Mouse (Mus musculus): ENCODE measurements at regions not wholly inside any gene's neighbourhood (a gene's known extent, or its start where the extent isn't known, plus 50 kb on each side); places are given as distances from the start of the nearest gene placed in this dataset.
A peak's percentile ranks its signal among the peaks of the same experiment; 100 is the strongest.

DNA sequence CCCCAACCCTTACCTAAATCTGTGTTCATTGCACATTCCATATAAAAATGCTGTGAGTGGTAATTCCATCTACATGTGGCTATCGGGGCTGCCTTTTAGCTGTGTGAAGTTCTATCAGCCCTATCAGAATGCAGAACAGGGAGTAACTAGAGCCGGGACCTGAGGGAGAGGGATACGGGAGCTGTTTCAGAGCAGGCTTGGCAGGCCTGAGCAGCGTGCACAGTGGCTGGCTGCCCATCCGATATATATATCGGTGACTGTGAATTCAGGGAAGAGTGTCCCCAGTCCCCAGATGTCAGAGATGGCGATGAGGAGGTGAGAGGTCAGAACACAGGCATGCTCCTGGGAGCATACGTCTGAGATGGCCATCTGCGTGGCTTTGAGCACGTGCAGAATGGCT lies 79.0 kb downstream of the Arl4c start:
- DNase-seq (ENCODE audit: low read depth): no peak

DNA sequence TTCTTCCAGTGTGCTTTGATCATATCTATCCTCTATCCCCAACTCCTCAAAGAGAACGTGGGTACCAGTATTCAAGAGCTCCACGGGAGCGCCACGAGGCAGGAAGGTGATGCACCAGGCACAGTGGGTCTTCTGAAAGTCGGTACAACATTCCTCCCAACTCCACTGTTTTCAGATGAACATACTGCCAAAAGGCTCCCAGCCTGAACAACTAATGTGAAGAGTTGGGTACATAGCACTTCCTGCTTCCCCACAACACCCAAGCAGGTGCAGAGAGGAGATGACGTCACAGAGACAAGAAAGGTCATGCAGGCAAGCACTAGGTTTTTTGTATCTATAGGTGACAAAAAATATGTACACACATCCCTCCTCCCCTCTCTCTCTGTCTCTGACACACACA lies 79.7 kb downstream of the Arl4c start:
- peak; percentile 86 for DNase-seq (ENCODE audit: low read depth)

DNA sequence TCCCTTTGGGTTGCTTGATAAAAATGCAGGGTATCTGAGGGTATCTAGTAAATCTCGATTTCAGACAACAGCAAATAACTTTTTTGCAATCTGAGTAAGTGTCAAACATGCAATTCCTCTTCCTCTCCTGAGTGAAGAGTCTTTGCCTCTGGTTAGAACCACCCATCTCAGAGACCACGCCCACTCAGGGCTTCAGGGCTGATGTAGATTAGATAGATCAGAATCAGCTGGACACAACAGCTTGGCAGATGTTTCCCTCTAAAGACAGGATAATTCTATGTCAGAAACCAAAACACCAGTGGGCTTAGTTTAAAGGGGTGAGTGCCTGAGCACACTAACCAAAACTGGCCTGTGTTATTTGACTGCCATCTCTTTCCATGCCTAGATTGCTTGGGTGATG lies 80.8 kb downstream of the Arl4c start:
- DNase-seq (ENCODE audit: low read depth): peak; percentile 75

DNA sequence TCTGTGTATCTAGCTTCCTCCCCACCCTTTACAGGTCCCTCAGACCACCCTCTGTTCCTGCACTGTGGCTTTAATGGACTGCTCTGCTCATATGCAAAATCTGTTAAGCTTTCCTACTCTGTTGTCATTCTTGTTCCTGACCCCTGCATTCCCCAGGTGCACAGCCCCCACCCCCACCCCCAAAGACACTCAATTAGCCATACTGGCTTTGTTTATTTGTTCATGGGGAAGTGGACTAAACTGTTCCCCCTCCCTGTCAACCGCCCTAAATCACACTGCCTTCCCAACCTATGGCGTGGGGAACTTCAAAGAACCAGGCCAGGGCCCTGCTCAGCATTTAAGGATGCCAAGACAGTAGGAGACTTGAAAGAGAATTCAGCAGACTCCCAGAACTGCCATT lies 89.0 kb downstream of the Arl4c start:
- DNase-seq (ENCODE audit: low read depth): no peak

GRCm38 (mm10) chr1:88611241-88611640 lies 90.8 kb downstream of the Arl4c start:
- DNase-seq (ENCODE audit: low read depth): no peak

- peak; percentile 52 for DNase-seq (ENCODE audit: low read depth)
Observed at GRCm38 (mm10) chr1:88610810-88611209, 91.2 kb downstream of the Arl4c start.

DNA sequence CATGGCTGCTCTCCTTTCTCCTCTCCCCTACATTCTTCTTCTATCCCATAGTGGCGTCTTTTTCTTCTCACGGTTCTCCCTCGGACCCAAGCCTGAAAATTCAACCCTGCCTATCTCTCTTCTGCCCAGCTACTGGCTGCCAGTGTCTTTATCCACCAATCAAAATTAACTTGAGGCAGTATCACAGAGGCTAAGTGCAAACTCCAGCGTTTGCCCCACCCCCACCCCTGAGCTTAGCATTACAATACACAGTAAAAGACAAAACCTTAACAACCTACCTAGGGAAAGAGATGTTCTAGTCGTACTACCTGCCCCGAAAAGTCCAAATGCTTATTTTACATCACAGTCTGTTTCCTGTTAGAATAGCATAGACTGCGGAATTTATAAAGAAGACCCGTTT lies 93.2 kb downstream of the Arl4c start:
- DNase-seq (ENCODE audit: low read depth): no peak

GRCm38 (mm10) chr1:88608236-88608635 lies 93.8 kb downstream of the Arl4c start:
- DNase-seq (ENCODE audit: low read depth): no peak

- DNase-seq (ENCODE audit: low read depth): no peak
Observed at GRCm38 (mm10) chr1:88605616-88606190, 95.8 kb upstream of the Glrp1 start.

DNA sequence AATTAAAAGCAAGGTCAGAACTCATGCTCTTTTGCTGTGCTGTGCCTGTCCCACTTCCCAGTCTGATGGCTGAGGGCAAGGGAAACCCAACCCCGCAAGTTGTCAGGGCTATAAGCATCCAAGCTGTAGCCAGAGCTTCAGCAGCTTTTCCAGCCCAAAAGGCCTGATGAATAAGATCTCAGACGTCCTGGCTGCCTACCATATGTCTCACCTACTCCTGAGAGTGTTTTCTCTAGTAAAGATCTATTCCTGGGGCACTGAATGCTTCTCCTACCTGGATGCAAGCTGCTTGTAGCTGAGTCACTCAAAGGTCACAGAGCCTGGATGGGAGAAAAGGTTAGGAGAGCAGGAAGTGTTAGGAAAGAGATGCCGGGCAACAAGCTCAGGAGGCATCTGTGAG lies 92.4 kb upstream of the Glrp1 start:
- no peak for DNase-seq (ENCODE audit: low read depth)

GRCm38 (mm10) chr1:88601801-88602200 lies 91.9 kb upstream of the Glrp1 start:
- DNase-seq (ENCODE audit: low read depth): no peak

DNA sequence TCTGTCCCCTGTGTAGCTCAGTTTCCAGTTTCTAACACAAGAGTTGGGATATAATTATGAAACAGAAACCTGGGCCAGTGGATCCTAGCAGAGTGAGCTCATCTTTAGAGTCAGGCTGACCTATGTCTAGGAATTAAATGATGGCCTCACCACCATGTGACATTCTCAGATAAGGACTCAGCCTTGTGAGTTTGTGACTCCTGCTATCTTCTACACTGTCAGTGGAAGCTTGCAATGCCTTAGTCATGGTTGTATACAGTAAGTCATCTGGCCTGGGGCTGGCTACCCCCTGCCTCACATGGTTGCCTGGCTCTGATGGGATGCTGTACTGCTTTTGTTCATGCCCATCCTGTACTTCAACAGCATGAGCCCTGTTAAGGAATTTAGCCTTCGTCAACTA lies 90.3 kb upstream of the Glrp1 start:
- DNase-seq (ENCODE audit: low read depth): no peak

DNA sequence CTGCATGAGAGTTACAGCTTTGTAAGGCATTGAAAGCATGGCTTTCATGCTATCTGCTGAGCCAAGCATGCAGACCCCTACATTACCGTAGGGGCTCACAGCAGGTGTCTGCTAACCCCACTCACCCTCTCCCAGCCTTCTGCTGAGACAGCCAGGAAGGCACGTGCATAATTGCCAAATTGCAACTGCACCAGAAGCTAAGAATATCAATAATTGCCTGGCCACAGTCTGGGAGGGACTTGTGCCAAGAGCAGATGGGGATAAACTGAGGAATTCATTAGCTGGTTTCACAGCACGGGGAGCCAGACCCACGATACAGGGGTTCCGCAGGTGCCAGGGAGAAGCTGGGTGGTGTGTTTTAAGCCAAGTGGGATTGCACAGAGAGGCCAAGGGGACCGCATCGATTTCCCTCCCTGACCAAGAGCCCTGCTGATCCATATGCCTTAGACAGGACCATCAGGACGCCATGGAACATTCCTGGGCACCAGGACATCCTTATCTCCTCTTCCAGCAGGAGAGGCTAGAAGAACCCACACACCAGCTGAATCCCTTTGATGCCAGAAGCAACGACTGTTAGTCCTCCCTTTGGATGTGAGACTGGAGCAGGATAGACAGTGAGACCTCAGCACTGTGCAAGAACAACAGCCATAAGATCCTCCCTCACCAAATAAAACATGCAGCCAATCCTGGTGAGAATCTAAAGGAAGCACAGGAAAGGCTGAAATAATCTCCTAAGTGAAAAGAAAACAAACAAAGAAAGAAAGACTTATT lies 84.8 kb upstream of the Glrp1 start:
- no peak for DNase-seq (ENCODE audit: low read depth)

GRCm38 (mm10) chr1:88592036-88592435 lies 82.2 kb upstream of the Glrp1 start:
- peak; percentile 52 for DNase-seq (ENCODE audit: low read depth)

GRCm38 (mm10) chr1:88590802-88591380 lies 81.0 kb upstream of the Glrp1 start:
- DNase-seq (ENCODE audit: low read depth): peak; percentile 83

DNA sequence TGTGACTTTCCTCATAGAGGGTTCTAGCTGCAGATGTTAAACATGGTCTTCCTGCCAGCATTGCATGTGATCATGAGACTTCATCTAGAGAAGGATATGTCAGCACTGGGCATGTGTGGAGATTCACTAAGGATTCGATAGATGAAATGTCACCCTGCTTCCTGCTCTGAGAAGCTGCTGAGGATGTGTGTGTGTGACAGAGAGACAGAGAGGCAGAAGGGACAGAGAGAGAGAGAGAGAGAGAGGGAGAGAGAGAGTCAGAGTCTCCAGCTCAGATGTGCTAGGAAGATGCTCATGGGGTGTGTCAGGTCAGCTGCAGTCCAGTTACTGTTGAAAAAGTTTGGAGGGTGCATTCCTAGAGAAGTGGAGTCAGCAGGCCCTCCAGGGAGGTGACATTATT lies 78.9 kb upstream of the Glrp1 start:
- DNase-seq (ENCODE audit: low read depth): peak; percentile 70

DNA sequence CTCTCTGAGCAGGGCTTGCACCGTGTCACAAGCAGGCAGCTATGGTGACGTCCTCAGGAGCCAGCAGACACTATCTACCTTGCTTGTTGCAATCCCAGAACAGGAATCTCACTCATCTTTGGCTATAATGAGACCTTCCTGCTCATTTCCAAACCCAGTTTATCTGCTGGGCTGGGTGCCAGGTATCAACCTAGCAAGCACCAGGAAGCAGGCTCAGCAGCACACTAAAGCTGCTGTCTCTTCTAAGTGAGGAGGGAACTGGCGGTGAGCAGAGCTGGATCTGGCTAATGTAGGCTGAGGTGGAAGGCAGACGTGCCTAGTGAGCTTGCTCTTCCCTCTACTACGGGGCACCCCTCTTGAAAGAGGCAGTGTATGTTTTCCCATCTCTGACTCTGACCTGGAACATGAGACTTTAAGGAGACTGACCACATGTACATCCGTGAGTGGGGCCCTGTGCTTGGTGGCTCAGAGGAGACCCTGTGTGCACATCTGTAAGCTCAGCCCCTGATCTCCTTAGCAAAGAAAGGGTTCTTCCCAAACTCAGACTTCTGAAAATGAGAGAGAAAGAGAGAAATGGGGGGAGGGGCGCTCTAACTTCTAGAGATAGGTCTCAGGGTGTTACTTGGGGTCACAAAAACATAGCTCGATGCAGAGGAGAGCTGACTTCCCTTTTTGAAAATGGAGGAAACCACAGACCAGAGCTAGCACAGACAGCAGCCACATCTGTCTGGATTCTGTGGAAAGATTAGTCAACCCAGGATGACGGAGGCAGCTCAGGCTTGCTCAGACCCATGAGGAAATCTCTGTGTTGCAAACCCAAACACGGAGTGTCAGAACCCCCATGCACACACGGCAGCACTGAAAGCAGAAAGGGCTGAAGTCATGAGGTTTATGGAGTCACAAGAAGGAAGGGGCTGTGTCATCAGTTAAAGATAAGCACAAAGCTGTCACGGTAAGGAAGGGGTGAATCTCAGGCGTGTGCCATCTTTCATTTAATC lies 77.3 kb upstream of the Glrp1 start:
- peak; percentile 97 for DNase-seq (ENCODE audit: low read depth)

DNA sequence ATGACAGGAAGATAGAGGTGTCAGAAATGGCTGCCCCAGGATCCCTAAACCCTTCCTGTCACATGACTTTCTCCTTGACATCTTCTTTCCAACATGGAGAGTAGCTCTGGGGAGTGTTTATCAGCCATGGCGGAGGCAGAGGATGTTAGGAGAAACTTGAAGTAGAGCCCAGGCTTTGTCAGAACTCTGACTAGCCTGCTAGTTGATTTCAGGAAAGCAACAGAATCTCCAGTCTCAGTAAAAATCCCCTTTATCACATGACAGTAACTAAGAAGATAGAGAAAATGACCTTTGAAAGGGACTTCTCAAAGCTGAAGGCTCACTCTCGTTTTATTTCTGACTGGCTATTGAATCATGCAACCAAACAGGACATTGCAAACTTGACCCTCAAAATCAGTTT lies 76.3 kb upstream of the Glrp1 start:
- DNase-seq (ENCODE audit: low read depth): peak; percentile 78

GRCm38 (mm10) chr1:88584515-88585033 lies 74.7 kb upstream of the Glrp1 start:
- peak; percentile 78 for DNase-seq (ENCODE audit: low read depth)

DNA sequence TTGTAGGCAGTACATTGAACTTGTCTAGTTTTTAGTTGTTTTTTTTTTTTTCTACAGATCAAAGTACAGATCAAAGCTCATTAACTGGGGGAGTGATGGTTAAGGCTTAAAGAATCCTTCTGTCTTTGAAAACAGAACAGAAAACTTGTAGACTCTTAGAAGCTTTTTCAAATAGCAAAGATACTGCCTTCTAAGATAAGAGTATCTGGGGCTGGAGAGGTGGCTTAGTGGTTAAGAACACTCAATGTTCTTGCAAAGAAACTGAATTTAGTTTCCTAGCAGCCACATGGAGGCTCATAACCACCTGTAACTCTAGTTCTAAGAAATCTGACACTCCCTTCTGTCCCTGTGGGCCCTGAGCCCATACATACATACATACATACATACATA lies 68.4 kb upstream of the Glrp1 start:
- peak; percentile 66 for DNase-seq (ENCODE audit: low read depth)

DNA sequence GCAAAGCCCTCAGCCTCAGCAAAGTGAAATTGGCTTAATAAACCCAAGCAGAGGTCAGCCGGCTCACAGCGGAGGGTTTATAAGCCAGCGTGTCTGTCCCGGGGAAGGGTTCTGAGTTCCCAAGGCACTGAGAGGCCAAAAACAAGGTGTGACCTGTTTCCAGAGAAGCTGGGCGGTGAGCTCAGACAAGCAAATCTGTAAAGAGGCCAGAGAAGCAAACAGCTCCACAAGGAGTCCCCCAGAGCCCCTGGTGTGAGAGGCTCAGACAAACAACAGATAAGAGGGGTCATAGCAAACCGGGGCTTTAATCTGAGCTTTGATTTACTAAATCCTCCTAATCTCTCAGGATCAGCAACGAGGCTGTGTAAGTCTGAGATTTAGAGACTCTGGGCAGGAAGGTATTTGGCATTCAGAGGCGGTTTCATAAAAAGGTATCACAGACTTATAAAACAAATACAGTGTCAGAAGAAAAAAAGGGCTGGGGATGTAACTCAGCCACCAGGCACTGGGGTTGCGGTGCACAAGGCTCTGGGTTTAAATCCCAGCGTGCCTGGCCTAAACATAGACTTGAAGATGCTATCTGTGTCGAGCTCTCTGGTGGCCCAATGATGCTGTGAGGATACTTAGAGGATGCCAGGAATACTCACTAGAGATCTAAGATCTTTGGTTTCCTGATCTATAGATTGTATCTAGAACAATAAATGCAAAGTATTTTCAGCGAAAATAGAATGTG lies 67.8 kb upstream of the Glrp1 start:
- DNase-seq (ENCODE audit: low read depth): peak; percentile 75

All from induced T-regulatory cell, adult 2 months (primary cell).